Mouse (Mus musculus) brown adipose tissue, adult 24 weeks (tissue): ENCODE measurements around the gene Myrip. TPM values are rescaled to one million over a fixed set of nuclear protein-coding genes. Genes with fewer than 3 reads are reported as not detected.
"Not testable (repeated sequence)": the region's sequence is repeated elsewhere in the genome, so short reads cannot be mapped to it uniquely, and the experiment has no call there.

Source experiments
- H3K27ac ChIP-seq: fragments of 200-500 bp; replicated peaks from 2 replicates; pipeline ENCODE4 v1.5.1; 2012; ENCODE audit warnings: low read depth, mild to moderate bottlenecking, low read length
- H3K4me1 ChIP-seq: fragments of 200-500 bp; 2 replicates; pipeline ENCODE4 v1.6.1; 2012; ENCODE audit warnings: low read length, mixed read lengths; ENCODE audit not compliant: control insufficient read depth, insufficient read depth, insufficient read length
- H3K4me3 ChIP-seq: fragments of 200-500 bp; 2 replicates; pipeline ENCODE4 v1.5.1; 2012; ENCODE audit warnings: low read depth, mild to moderate bottlenecking, low read length, moderate library complexity; ENCODE audit not compliant: insufficient read depth
- polyA plus RNA-seq: library from polyadenylated mRNA; stranded (reverse); fragments of >200 nt; gene quantifications from 2 replicates; pipeline ENCODE4 v1.2.4, GENCODE M21; 2012; ENCODE audit not compliant: missing spikeins, insufficient read depth, insufficient read length

Myrip gene
- polyA plus RNA-seq, 1 experiment: 1.1 TPM

DNA sequence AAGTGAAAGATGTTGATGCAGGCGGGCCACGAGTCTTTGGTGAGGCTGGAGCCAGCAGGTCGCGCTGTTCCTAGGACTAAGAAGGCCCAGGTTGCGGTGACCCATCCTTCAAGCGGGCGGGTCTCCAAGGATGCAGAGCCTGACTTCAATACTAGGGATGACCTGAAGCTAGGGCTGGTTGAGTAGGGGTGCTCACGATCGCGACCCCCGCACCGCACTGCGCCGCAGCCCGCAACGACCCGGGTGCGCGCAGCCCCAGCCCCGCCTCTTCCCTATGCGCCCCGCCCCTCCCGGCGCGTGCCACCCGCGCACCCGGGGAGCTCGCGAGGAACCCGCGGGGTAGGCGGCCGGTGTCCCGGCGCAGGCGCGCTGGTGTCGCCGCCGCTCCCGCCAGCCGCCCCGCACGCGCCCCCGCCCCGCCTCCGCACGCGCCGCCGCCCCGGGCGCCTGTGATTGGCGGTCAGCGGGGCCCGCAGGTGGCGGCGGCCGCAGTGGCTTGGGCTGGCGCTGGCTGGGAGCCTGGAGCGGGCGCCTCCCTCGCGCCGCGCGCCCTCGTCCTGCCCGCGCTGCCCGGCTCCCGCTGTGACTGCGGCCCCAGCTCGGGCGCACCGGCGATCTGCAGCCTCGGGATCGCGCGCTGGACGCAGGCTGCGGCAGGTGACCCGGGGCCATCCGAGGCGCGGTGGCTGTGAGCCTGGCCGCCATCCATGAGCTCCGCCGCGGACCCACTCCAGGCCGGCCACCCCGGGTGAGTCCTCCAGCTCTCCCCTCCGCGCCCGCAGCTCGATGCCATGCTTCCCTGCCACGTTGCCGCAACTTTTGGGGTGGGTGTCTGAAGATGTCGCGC lies 2.4 kb downstream of the Myrip start:
- Histone ChIP-seq H3K4me3 (peak overlapping the region; percentile 60), H3K27ac (no peak overlapping the region), H3K4me1 (no peaks in the 10 kb centered on the region)

DNA sequence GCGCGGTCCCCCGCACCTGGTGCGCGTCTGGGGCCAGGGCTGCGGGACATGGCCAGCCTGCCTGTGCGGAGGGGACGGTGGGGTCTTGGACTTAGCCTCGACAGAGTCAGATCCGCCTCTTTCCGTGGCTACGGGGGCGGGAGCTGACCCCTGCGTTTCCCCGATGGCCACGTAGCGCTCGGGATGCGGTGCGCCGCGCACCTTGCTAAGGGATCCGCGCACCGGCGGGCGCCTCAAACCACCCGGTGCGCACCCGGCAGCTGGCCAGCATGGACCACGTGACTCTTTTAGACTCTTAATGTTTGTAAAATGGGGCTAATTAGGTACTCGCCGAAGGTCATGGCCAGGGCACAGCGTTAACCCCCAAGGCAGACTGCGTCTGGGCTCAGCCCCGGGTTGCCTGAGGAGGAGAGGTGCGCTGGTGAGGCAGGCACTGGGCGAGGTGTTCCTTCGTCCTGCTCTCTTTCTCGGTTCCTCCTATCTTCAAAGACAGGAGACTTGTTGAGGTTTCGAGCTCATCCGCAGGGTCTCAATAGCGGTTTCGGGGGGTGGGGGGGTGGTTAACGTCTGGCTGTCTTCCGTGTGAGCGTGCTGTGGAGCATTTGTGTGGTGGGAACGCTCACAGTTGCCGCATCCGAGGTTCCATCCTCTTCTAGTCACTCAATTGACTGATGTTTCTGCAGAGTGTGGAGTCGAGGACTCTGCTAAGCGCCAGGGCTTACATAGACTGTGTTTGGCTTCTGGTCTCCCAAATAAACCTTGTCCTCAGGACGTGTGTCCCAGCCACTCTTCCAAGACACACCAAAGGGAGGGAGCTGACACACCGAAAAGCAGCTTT lies 3.2 kb downstream of the Myrip start:
- Histone ChIP-seq H3K4me1 (no peaks in the 10 kb centered on the region), H3K4me3 (peak overlapping the region; percentile 60), H3K27ac (no peak overlapping the region)

DNA sequence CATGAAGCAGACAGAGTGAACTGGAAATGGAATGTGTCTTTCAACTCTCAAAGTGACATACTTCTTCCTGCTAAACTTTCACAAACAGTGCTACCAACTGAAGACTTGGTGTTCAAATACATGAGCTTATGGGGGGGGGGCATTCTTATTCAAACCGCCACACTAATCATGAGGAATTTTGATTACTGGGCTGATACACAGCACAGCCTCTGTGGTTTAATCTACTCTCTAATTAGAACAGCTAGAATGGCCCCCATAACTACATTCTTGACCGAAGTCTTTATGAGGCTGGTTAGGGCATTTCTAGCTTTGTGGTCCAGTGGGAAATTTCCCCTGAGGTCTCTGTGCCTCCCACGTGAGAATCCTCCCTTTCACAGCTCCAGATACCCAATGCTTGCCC lies 13.9 kb downstream of the Myrip start:
- H3K27ac ChIP-seq: no peak overlapping the region
- no peak overlapping the region for H3K4me3 ChIP-seq
- no peaks in the 10 kb centered on the region for H3K4me1 ChIP-seq

DNA sequence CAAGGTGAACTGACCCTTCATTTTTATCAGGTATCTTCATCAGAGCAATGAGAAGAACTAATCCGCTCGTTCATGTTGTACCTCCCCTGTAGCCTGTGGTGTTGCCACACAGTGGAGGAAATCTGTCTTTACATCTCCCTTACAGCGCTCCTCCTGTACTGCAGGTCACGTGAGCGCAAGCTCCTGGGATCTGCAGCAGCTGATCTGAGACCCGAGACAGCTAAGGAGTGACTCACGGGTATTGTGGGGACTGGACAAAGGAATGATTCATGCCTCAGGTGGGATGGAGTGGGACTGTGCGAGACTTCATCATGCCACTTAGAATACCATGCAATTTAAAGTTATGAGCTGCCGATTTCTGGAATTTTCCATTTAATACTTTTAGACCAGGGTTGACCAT lies 17.8 kb downstream of the Myrip start:
- no peaks in the 10 kb centered on the region for H3K4me1 ChIP-seq
- H3K27ac ChIP-seq: no peak overlapping the region
- H3K4me3 ChIP-seq: no peak overlapping the region

DNA sequence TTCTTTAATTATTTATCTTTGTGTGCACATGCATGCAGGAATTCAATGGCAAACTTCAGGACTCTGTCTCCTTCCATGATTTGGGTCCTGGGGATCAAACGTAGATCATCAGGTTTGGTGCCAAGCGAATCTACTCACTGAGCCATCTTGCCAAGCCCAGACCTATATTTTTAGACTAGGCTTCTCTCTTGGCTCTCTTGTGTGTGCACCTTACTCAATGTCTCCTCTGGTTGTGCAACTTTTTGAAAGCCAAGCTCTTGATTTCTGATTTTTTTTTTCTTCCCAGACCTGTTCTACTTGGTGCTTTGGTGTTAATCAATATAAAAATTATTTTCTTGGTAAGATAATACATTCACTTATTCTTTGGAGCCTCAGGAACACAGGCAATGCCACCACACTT lies 19.3 kb downstream of the Myrip start:
- H3K4me1 ChIP-seq: no peaks in the 10 kb centered on the region
- no peak overlapping the region for H3K4me3 ChIP-seq
- H3K27ac ChIP-seq: no peak overlapping the region

DNA sequence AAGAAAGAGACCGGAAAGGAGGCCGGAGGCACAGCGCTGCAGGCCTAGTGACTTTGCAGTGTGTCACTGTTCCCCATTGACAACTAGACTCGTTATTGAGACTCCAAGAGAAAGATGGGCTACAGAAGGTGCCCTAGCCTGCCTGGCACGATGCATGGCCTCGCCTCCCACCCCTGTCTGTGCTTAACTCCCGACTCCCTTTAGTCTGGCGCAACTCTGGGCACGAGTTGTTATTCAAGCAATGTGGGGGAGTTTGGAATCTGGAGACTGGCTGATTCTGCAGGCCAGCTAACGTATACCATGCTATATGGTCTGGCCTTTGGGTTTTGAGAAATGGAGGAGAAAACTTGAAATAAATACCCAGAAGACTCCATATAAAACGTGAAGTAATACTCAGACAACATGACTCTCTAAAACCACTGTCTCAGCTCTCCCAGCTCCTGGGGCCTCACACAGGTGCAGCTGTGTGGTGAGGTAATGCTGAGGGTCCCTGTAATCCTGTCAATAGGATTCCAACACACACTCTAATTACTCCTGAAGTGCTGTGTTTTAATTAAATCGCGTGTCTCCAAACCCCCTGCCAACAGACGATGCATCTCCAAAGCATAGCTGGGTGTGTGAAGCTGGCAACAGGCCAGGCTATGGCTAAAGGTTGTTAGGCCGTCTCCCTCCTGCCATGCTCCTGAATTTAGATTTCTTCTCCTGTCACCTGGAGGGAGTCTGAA lies 21.6 kb downstream of the Myrip start:
- no peak overlapping the region for H3K27ac ChIP-seq
- H3K4me3 ChIP-seq: no peak overlapping the region
- no peaks in the 10 kb centered on the region for H3K4me1 ChIP-seq

DNA sequence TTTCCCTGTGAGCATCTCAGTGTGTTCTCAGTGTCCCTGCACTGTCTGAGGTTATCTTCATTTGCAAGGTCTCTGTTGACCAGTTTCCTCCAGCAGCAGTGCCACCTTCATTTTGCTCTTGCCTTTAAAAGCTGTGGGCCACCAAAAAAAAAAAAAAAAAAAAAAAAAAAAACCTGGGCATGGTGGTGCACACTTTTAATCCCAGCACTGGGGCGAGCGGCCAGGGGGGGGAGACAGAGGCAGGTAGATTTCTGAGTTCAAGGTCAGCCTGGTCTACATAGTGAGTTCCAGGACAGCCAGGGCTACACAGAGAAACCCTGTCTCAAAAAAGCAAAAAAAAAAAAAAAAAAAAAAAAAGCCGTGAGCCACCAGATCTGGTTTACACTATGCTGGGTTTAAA lies 29.7 kb downstream of the Myrip start:
- H3K4me1 ChIP-seq, H3K4me3 ChIP-seq, H3K27ac ChIP-seq: not testable (repeated sequence)

DNA sequence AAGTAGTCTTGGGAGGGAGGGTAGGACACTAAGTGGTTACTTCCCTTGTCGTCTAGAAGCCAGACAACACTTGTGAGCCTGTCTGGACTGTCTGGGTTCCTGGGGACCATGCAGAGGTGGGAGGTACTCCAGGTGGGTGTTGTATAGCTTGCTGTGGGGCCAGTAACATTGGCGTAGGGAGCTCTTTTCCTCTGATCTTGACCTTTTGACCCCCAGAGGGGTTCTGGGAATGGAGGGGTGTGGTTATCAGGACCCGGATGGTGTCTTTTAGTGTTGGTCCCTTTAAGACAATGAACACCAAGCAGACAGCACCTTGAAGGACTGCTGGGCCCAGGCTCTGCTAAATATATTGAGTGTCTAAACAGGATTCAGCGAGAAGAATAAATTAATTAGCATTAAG lies 36.9 kb downstream of the Myrip start:
- no peak overlapping the region for H3K4me3 ChIP-seq

DNA sequence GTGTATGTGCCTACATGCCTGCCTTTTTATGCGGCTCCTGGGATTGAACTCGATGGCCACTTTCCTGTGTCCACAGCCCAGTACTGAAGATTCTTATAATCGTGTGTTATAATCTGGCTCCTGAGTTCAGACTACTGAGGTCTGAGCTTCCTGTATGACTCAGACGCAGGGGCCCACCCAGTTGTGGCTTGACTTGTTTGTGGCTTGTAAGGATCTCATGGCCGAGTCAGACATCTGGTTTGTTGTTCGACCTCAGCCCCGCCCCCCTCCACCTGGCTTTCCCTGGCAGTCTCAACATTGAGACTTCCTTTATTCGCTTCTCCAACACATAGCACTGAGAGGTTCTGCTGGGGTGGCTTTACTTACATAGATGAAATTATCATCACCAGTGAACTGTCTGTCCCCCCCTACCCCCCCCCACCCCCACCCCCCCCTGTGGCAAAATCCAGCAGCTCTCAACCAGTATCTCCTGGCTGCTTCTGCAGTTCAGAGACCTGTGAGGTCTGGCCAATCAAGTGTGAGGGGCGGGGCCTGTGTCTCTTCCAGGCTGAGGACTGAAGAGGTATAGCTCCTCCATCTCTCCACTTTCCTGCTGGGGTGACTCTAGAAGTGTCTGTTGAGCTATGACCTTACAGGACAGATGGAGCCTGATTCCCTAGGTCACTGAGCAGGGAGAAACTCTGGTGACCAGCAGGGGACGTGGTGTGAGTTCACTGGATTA lies 38.8 kb downstream of the Myrip start:
- no peak overlapping the region for H3K4me3 ChIP-seq
- H3K4me1 ChIP-seq: 0 out of 2 replicates have a peak, but pooled peaks cover 7% of the 10 kb centered on the region
- H3K27ac ChIP-seq: no peak overlapping the region

More for the DNA sequence above, 36.9 kb downstream of the Myrip start:
- Histone ChIP-seq H3K27ac (no peak overlapping the region), H3K4me1 (0 out of 2 replicates have a peak, but pooled peaks cover 7% of the 10 kb centered on the region)

DNA sequence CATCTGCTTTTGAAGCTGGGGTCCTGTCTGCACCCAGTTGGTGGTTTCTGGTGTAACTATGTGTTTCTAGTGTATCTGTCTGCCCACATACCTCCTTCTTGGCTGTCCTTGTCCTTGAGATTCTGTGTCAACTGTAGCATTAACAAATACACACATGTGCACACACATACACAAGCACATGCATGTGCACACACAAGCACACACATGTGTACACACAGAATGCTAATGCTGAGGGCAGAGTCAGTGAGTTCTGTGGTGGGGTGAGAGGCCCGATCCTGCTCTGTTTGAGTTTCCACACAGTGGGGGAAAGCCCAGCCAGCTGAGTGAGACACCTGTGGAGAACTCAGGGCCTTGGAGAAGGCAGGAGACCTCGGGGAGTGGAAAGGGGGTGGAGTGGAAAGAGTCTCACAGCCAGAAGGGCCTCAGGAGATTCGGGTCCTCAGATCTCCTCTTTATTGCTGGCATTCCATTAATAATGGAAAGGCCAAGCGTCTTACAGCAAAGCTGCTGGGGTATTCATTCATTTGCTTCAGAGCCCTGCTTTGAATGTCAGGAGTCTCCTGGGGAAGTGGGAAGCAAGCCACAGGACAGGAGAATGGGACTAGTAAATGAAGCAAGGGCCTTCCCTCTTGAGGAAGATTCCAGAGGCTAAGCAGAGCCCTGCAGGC lies 41.9 kb downstream of the Myrip start:
- H3K27ac ChIP-seq: no peak overlapping the region
- H3K4me3 ChIP-seq: no peak overlapping the region
- 0 out of 2 replicates have a peak, but pooled peaks cover 5% of the 10 kb centered on the region for H3K4me1 ChIP-seq

DNA sequence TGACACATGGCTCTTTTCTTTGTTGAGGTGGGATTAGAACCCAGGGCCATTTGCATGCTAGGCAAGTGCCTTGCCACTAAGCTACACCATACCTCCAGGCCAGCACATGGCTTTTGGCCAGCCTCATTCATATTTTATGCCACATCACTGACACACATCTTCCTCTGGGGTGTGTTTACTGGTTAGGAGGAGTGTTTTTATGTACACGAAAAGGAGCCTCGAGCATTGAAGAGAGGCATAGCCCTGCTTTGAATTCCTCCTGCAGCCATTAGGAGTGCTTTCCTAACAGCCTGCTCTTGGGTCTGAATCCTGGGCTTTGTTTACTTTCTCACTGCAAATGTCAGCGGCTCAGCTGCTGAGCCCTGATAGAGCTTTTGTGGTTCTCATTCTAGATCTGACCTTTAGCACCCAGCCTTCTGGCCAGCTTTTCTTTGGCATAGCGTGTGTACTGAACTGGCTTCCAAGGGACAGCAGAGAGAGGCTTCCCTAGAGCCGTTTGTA lies 44.4 kb downstream of the Myrip start:
- H3K4me3 ChIP-seq: no peak overlapping the region
- H3K4me1 ChIP-seq: peaks cover 8% of the 10 kb centered on the region; the same call in 1 of the 2 replicates
- no peak overlapping the region for H3K27ac ChIP-seq

DNA sequence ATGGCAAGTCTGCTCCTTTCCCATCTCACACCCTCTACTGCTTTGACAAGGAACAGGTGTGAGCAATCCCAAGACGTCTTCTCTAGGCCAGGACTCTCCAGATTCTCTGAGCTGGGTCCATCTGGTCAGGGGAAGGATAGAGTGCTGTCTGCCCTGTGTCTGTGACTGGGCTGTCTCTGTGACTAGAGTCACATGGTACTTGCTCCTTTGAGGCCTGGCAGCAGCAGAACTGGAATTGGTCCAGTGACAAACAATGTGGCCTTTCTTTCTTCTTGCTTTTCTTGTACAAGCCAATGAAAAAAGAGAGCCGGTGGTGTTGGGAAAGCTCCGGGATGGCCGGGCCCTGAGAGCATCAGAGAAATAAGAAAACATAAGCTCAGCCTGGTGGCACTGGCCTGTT lies 47.8 kb downstream of the Myrip start:
- no peak overlapping the region for H3K4me3 ChIP-seq
- H3K27ac ChIP-seq: no peak overlapping the region
- peaks cover 8% of the 10 kb centered on the region; the same call in 1 of the 2 replicates for H3K4me1 ChIP-seq

DNA sequence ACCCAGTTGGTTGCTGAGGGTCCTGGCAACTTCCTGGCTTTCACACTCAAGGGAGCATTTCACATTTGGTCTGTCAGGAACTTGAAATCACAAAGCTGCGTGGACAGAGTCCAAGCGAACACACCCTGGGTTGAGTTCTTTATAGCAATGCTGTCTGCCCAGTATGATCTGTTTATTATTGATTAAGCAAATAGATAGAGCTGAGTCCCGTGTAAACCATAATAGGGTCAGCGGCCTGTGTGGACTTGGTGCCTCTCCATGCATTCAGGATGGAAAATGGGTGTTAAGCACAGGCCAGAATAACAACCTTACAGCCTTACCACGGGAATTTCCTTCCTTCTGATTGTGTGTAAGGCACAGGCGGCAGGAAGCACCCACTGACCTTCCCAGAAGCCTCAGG lies 49.0 kb downstream of the Myrip start:
- no peak overlapping the region for H3K27ac ChIP-seq
- no peak overlapping the region for H3K4me3 ChIP-seq
- H3K4me1 ChIP-seq: peaks cover 8% of the 10 kb centered on the region; the same call in 1 of the 2 replicates

DNA sequence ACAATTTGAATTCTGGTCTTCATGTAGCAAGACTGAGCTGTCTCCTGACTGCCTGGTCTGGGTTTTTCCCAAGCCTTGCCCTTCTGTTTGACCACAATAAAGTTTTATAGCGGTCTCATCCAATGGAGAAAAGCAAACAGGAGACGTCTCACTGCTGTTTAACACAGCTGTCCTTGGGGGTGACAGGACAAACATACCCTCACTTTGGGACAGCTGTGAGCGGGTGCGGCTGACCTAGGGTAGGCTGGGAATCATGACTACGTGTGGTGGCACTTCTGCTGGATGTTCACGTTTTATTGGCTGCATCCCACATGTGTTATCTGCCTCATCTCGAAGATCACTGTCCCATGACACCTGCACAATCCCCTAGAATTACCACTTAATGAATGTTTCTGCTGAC lies 49.7 kb downstream of the Myrip start:
- no peak overlapping the region for H3K4me3 ChIP-seq
- H3K4me1 ChIP-seq: peaks cover 8% of the 10 kb centered on the region; the same call in 1 of the 2 replicates
- H3K27ac ChIP-seq: no peak overlapping the region
